Mouse (Mus musculus) ZHBTc4 (cell line): ENCODE measurements around the gene Kif14.
"Not testable (repeated sequence)": the region's sequence is repeated elsewhere in the genome, so short reads cannot be mapped to it uniquely, and the experiment has no call there.

ENCODE experiments used
- DNase-seq: peaks from one replicate; pipeline ENCODE4 v3.0.0-alpha.2; 2011; ENCODE audit warnings: low read depth, low spot score

Kif14 gene

DNA sequence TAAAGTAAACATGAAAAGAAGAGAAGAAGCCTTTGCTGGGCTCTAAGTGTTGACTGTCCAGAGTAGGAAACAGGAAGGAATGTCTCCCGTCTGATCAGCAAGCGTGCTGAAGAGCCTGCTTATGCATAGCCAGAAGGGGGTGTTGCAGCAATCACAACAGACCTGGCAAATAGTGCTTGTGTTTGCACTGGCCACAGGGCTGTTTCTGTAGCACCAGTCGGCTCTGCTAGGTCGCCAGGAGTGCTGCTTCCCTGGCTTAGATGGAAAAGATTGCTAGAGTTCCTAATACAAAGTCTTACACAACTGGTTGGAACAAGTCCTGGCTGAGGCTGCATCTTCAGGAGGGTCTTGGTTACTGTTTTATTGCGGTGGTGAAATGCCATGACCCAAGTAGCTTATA lies 25.5 kb downstream of the Kif14 start:
- no peak for DNase-seq

DNA sequence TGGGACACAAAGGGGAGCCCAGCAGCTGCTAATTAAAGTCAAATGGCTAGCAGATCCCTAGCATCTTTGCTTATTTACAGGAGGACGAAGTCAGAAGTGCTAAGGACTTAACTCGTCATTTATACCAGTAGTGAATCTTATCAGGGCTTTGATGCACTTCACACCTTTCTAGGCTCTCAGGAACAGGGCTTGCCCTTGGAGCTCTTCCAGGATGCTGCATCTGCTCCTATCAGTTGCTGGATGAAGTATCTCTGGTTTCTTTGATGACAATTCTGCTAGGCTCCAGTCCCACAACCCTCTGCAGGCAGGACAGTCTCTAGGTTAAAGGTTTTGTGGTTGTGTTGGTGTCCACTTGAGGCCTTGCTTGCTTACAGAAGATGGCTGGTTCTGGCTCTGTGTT lies 26.1 kb downstream of the Kif14 start:
- DNase-seq = no peak

- no peak for DNase-seq
These were observed 33.2 kb downstream of the Kif14 start for GRCm38 (mm10) chr1:136499317-136499716.

DNA sequence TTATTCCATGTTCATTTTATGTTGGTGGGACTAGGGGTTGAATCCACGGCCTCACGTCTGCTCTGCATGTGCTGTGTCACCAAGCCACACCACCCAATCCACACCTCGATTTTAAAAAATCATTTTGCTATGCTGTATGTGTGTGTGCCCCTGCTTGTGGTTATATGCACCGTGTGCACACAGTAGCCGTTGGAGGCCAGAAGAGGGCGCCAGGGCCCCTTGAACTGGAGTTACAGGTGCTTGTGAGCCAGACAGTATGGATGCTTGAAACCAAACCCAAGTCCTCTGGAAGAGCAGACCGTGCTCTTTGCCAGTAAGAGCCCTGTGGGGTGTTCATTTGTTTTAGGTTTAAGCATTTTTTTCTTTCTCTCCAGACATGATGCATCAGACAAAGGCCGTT lies 36.8 kb downstream of the Kif14 start:
- DNase-seq = peak; percentile 75

GRCm38 (mm10) chr1:136506255-136506654 lies 40.1 kb downstream of the Kif14 start:
- DNase-seq = not testable (repeated sequence)

GRCm38 (mm10) chr1:136512317-136512716 lies 46.2 kb downstream of the Kif14 start:
- no peak for DNase-seq

- no peak for DNase-seq
These were observed 47.0 kb downstream of the Kif14 start for GRCm38 (mm10) chr1:136513181-136513580.

GRCm38 (mm10) chr1:136518699-136519356 lies 52.7 kb downstream of the Kif14 start:
- DNase-seq = peak; percentile 37

DNA sequence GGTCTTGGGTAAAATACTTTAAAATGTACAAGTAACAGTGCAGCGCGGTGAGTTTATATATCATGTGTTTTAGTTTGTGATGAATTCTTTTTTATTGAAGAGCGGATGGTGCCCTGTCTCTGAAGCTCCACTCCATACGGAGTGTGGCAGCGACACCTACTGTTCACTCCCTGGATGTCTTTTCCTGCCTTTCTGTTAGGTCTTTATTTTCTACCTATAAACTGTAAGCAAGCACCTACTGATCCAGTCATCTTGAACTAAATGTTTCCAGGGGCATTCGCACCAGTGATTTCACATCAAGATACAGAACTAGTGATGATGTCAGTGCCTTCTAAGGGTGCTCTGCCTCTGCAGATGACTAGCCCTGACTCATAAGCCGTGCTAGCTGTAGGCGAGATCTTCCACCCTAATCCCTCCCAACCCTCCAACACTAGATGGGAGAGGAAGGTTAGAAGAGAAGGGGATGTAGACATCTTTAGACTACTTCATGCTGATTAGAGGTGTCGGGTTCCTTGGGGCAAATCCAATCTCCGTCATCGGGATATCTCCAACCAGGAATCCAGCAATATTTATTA lies 55.3 kb downstream of the Kif14 start:
- peak; percentile 62 for DNase-seq

DNA sequence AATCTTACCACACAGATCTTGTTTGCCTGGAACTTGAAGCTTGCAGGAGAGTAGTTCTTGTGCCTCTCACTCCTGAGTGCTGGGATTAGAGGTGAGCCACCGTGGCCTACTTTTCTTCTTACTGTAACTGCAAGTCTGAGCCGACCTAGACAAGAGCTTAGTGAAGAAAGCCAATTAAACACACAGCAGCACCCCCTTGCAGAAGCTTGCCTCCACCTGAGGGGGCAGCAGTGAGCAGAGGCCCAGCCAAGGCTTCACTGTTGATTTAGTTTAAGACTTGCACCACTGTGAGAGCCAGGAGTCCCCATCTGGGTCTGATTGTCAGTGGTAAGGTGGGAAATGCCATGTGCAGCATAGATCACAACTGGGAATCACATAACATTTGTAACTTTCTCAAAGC lies 58.8 kb downstream of the Kif14 start:
- DNase-seq = peak; percentile 87

DNA sequence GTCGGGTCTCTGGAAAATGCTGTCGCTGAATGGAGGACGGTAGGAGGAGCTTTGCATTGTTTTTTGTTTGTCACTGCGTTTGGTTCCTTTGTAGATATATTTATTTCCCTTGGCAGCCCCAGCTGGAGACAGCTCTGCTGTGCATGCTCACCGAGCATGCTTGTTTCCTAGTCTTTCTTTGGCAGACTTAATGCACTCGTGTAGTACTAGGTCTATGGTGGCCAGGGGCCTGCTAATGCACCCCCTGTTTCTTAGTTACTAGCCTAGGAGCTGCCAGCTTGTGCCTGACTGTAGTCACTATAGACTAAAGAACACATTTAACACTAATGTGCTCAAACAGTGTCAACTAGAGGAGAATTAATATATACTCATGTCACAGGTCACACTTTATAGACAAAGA lies 59.7 kb downstream of the Kif14 start:
- DNase-seq = no peak

- peak; percentile 59 for DNase-seq
These were observed 61.0 kb downstream of the Kif14 start for GRCm38 (mm10) chr1:136527163-136527562.

DNA sequence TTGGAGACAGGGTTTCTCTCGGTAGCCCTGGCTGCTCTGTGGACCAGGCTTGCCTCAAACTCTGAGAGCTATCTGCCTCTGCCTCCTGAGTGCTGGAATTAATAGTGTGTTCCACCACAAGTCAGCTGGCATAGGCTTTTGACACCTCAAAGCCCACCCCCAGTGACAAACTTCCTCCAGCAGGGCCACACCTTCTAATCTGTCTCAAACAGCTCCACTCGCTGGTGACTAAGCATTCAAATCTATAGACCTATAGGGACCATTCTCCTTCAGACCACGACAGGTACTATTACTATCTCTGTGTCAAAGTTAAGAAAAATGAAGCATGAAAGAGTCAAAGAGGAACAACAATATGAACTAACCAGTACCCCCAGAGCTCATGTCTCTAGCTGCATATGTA lies 66.4 kb downstream of the Kif14 start:
- DNase-seq = no peak

DNA sequence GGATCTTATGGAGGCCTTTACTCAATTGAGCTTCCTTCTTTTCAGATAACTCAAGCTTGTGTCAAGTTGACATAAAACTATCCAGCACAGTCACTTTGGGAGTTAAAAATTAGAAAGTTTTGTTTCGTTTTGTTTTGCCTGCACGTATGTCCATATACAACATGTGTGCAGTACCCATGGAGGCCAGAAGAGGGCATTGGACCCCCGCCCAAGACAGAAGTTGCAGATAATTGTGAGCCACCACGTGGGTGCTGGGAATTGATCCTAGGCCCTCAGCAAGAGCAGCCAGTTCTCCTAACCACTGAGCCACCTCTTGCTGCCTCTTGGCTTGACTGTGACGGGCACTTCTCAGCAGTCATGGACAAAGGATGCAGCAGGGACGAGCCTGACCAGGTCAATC lies 70.8 kb downstream of the Kif14 start:
- DNase-seq = peak; percentile 65

- no peak for DNase-seq
These were observed 72.1 kb downstream of the Kif14 start for GRCm38 (mm10) chr1:136538247-136538646.

GRCm38 (mm10) chr1:136540407-136540895 lies 74.3 kb downstream of the Kif14 start:
- DNase-seq = no peak

DNA sequence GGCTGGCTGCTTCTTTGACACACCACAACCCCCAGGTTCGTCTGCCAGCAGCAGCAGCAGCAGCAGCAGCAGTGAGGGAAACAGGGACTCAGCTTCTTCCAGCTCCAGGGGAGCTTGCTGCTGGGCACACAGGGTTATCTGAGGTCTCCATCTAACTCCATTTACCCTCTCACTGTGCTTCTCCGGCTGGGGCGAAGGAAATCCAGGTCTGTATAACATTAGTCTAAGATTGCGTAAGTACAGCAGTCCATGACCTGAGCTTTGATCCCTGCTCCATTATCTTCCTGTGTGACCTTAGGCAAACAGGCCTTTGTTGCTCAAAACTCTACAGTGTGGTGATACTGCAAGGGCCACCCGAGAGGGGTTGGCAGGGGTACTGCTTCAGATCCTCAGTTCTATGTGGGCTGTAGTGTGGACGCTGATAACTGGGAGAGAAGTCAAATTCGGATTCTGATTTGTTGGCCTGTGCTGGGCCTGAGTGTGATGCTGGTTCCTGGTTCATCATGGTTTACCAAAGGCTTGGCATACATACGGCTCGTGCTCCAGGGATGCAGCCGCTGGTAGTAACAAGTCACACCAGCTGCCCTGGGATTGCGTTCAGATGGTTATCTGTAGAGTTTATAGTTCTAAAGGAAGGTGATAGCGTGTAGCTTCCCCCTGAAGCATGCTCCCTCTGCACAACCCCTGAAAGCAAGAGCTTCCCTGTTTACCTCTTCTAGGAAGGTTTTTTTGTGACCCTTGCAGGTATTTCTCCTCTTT lies 75.7 kb downstream of the Kif14 start:
- no peak for DNase-seq

- DNase-seq = no peak
These were observed 77.8 kb downstream of the Kif14 start for GRCm38 (mm10) chr1:136543920-136544319.

- no peak for DNase-seq
These were observed 80.9 kb downstream of the Kif14 start for GRCm38 (mm10) chr1:136547068-136547467.

- no peak for DNase-seq
These were observed 84.1 kb downstream of the Kif14 start for GRCm38 (mm10) chr1:136550285-136550684.

- DNase-seq = peak; percentile 86
These were observed 84.9 kb downstream of the Kif14 start for GRCm38 (mm10) chr1:136550851-136551540.

GRCm38 (mm10) chr1:136554686-136555085 lies 88.5 kb downstream of the Kif14 start:
- peak; percentile 49 for DNase-seq
